Mouse (Mus musculus): ENCODE measurements around the gene Slc52a3.

Gene Slc52a3

GRCm38 (mm10) chr2:151996229-151997189 is at the start of gene Slc52a3:
Gene Slc52a3, plus strand, starts transcription at chr2:151996511.
- DNase-seq, result peak; percentile 65

- no peak for DNase-seq
Measured at GRCm38 (mm10) chr2:151947617-151948016, 48.7 kb upstream of the Slc52a3 start.

GRCm38 (mm10) chr2:151948311-151948710 is 48.0 kb upstream of the Slc52a3 start:
- no peak for DNase-seq

- DNase-seq, result no peak
Measured at GRCm38 (mm10) chr2:151949082-151949774, 47.1 kb upstream of the Slc52a3 start.

- no peak for DNase-seq
Measured at GRCm38 (mm10) chr2:151953665-151954064, 42.6 kb upstream of the Slc52a3 start.

GRCm38 (mm10) chr2:151956500-151957137 is 39.7 kb upstream of the Slc52a3 start:
- DNase-seq, result no peak

- DNase-seq, result no peak
Measured at GRCm38 (mm10) chr2:151959274-151959673, 37.0 kb upstream of the Slc52a3 start.

GRCm38 (mm10) chr2:151961284-151962196 is 34.8 kb upstream of the Slc52a3 start:
- DNase-seq, result no peak

GRCm38 (mm10) chr2:151962474-151962873 is 33.8 kb upstream of the Slc52a3 start:
- DNase-seq, result peak; percentile 76

GRCm38 (mm10) chr2:151963319-151963718 is 33.0 kb upstream of the Slc52a3 start:
- DNase-seq, result no peak

GRCm38 (mm10) chr2:151964052-151964451 is 32.3 kb upstream of the Slc52a3 start:
- no peak for DNase-seq

- DNase-seq, result no peak
Measured at GRCm38 (mm10) chr2:151967176-151967750, 29.0 kb upstream of the Slc52a3 start.

- no peak for DNase-seq
Measured at GRCm38 (mm10) chr2:151967792-151968191, 28.5 kb upstream of the Slc52a3 start.

- DNase-seq, result no peak
Measured at GRCm38 (mm10) chr2:151968451-151968850, 27.9 kb upstream of the Slc52a3 start.

- DNase-seq, result no peak
Measured at GRCm38 (mm10) chr2:151968986-151969385, 27.3 kb upstream of the Slc52a3 start.

- no peak for DNase-seq
Measured at GRCm38 (mm10) chr2:151969396-151969795, 26.9 kb upstream of the Slc52a3 start.

GRCm38 (mm10) chr2:151970191-151971172 is 25.8 kb upstream of the Slc52a3 start:
- no peak for DNase-seq

GRCm38 (mm10) chr2:151971748-151972147 is 24.6 kb upstream of the Slc52a3 start:
- no peak for DNase-seq

GRCm38 (mm10) chr2:151972880-151973594 is 23.3 kb upstream of the Slc52a3 start:
- no peak for DNase-seq

All from cerebellum, adult 11 months (tissue).